Mouse (Mus musculus) stomach, embryonic 16.5 days (tissue): ENCODE data around the gene Tbxas1. TPM values are rescaled to one million over a fixed set of nuclear protein-coding genes. Genes with fewer than 3 reads are reported as not detected.
A peak's percentile ranks its signal among the peaks of the same experiment; 100 is the strongest.

ENCODE experiments used
- ATAC-seq: fragments of 200-750 bp; cut with Nextera tagmentation; 2 replicates; pipeline ENCODE4 v1.8.0; 2017; ENCODE audit warnings: moderate number of reproducible peaks, moderate TSS enrichment; ENCODE audit not compliant: insufficient read depth, low FRiP score
- H3K27ac ChIP-seq: fragments of 300-500 bp; sonication (generic); 2 replicates; pipeline ENCODE4 v1.5.1; 2014; ENCODE audit warnings: low read length
- H3K27me3 ChIP-seq: fragments of 300-500 bp; sonication (generic); 2 replicates; pipeline ENCODE4 v1.6.1; 2014; ENCODE audit warnings: low read length, control low read depth, mixed read lengths; ENCODE audit not compliant: control insufficient read depth, insufficient read depth
- H3K36me3 ChIP-seq: fragments of 300-500 bp; sonication (generic); 2 replicates; pipeline ENCODE4 v1.6.1; 2014; ENCODE audit warnings: low read length; ENCODE audit not compliant: control insufficient read depth, insufficient read depth
- H3K4me1 ChIP-seq: fragments of 300-500 bp; sonication (generic); 2 replicates; pipeline ENCODE4 v1.6.1; 2014; ENCODE audit warnings: low read length, control low read depth, mixed read lengths; ENCODE audit not compliant: control insufficient read depth, insufficient read depth
- H3K4me2 ChIP-seq: fragments of 300-500 bp; sonication (generic); 2 replicates; pipeline ENCODE4 v1.6.1; 2014; ENCODE audit warnings: low read depth, low read length, mixed read lengths
- H3K4me3 ChIP-seq: fragments of 300-500 bp; sonication (generic); replicated peaks from 2 replicates; pipeline ENCODE4 v1.5.1; 2014; ENCODE audit warnings: mild to moderate bottlenecking, low read length
- H3K9ac ChIP-seq: fragments of 300-500 bp; sonication (generic); 2 replicates; pipeline ENCODE4 v1.6.1; 2014; ENCODE audit warnings: low read length
- H3K9me3 ChIP-seq: fragments of 300-500 bp; sonication (generic); replicated peaks from 2 replicates; pipeline ENCODE4 v1.6.1; 2016; ENCODE audit warnings: low read length, control low read depth; ENCODE audit not compliant: control insufficient read depth
- WGBS: fragments of 180-500 bp; shearing (Covaris S2); extraction: QIAGEN DNeasy Blood & Tissue Kit; methylation state at CpG from one replicate; pipeline ENCODE4 v1.1.7; 2014; 5-methylcytosine and 5-hydroxymethylcytosine counted together
- polyA plus RNA-seq: library from polyadenylated mRNA; unstranded; fragments of >200 nt; fragmentation: Nextera tagmentation; extraction: Ambion mirVana; gene quantifications from 2 replicates; pipeline ENCODE4 v1.2.1, GENCODE M21; 2015

Tbxas1 gene
- polyA plus RNA-seq, 1 experiment from 2014 or later, result 4.4 TPM

- no peaks in the 10 kb centered on the region for H3K36me3 ChIP-seq
- no peak for ATAC-seq
- H3K9me3 ChIP-seq, result peaks cover 7% of the 10 kb centered on the region
- peaks cover 9% of the 10 kb centered on the region; the same call in 1 of the 2 replicates for H3K4me1 ChIP-seq
- no peaks in the 10 kb centered on the region for H3K27me3 ChIP-seq
- no peak overlapping the region for H3K9ac ChIP-seq
- 69% methylated on average over 3 of the region's 3 CpGs for WGBS
- no peak overlapping the region for H3K4me2 ChIP-seq
- H3K4me3 ChIP-seq, result no peak overlapping the region
- H3K27ac ChIP-seq, result no peak overlapping the region
Measured at GRCm38 (mm10) chr6:38928489-38928888, 53.3 kb downstream of the Tbxas1 start.

DNA sequence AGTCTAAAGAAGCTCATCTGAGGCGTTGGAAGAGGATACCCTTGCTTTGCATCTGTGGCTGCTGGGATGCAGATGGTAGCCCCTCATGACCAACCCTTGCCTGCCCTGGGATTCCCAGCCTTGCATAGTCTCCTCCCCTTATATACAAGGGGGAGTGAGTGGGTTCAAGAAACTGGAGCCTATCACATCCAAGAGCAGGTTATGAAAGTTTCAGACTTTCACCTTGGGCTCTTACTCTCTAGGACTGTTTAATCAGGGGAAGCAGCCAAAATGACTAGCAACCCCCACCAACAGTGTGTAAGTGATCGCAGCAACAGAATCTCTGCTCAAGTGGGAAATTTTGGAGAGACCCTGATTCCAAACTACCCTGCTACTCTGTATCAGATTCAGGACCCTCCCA, 60.8 kb downstream of the Tbxas1 start:
- Histone ChIP-seq H3K27ac (no peak overlapping the region), H3K9me3 (peaks cover 7% of the 10 kb centered on the region), H3K27me3 (no peaks in the 10 kb centered on the region), H3K9ac (no peak overlapping the region), H3K4me1 (no peaks in the 10 kb centered on the region), H3K4me3 (no peak overlapping the region), H3K4me2 (no peak overlapping the region), H3K36me3 (no peaks in the 10 kb centered on the region)
- no peak for ATAC-seq
- 69% methylated on average over 2 of the region's 2 CpGs for WGBS

- Histone ChIP-seq H3K4me3 (no peak overlapping the region), H3K27ac (0 out of 2 replicates have a peak overlapping the region, but pooled peaks have one; percentile 26), H3K36me3 (no peaks in the 10 kb centered on the region), H3K4me1 (no peaks in the 10 kb centered on the region), H3K27me3 (no peaks in the 10 kb centered on the region), H3K4me2 (no peak overlapping the region), H3K9ac (no peak overlapping the region), H3K9me3 (0 out of 2 replicates have a peak, but pooled peaks cover 4% of the 10 kb centered on the region)
- ATAC-seq, result no peak
- WGBS, result 58% methylated on average over 6 of the region's 6 CpGs
Measured at GRCm38 (mm10) chr6:38938421-38938820, 63.2 kb downstream of the Tbxas1 start.

DNA sequence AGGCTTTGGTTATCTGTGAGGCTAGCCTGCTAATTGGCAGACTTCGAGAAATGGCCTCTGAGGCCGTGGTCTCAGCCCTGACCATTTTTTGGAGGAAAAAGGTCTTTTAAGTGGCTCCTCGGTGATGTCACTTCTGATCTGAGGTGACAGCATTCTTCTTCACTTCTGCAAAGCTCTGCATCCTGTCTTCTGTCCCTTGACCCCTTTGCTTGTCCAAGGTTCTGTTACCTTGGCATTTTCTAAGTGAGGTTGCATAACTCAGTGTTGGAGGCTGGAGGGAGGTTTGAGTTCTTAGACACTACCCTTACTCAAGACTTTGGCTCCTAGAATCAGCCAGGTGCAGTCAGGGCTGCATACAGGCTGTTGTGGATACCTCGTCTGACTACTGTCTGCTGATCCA, 63.9 kb downstream of the Tbxas1 start:
- ATAC-seq, result no peak
- WGBS, result 82% methylated on average over 4 of the region's 4 CpGs
- Histone ChIP-seq H3K9me3 (0 out of 2 replicates have a peak, but pooled peaks cover 4% of the 10 kb centered on the region), H3K4me3 (no peak overlapping the region), H3K9ac (no peak overlapping the region), H3K36me3 (no peaks in the 10 kb centered on the region), H3K4me2 (no peak overlapping the region), H3K4me1 (no peaks in the 10 kb centered on the region), H3K27ac (peak overlapping the region; percentile 26; the same call in 1 of the 2 replicates), H3K27me3 (no peaks in the 10 kb centered on the region)

- Histone ChIP-seq H3K36me3 (no peaks in the 10 kb centered on the region), H3K4me1 (no peaks in the 10 kb centered on the region), H3K4me2 (no peak overlapping the region), H3K27me3 (no peaks in the 10 kb centered on the region), H3K9me3 (0 out of 2 replicates have a peak, but pooled peaks cover 4% of the 10 kb centered on the region), H3K4me3 (no peak overlapping the region), H3K9ac (no peak overlapping the region), H3K27ac (no peak overlapping the region)
- WGBS, result 81% methylated on average over 1 of the region's 1 CpGs
- ATAC-seq, result no peak
Measured at GRCm38 (mm10) chr6:38941016-38941415, 65.8 kb downstream of the Tbxas1 start.

- no peak overlapping the region for H3K9ac ChIP-seq
- ATAC-seq, result peak; percentile 45; the same call in 1 of the 2 replicates
- H3K27ac ChIP-seq, result no peak overlapping the region
- 80% methylated on average over 3 of the region's 3 CpGs for WGBS
- no peak overlapping the region for H3K4me3 ChIP-seq
- H3K27me3 ChIP-seq, result no peaks in the 10 kb centered on the region
- no peak overlapping the region for H3K4me2 ChIP-seq
- H3K36me3 ChIP-seq, result no peaks in the 10 kb centered on the region
- H3K4me1 ChIP-seq, result no peaks in the 10 kb centered on the region; the same call in 1 of the 2 replicates
- H3K9me3 ChIP-seq, result 0 out of 2 replicates have a peak, but pooled peaks cover 4% of the 10 kb centered on the region
Measured at GRCm38 (mm10) chr6:38942771-38943170, 67.6 kb downstream of the Tbxas1 start.

DNA sequence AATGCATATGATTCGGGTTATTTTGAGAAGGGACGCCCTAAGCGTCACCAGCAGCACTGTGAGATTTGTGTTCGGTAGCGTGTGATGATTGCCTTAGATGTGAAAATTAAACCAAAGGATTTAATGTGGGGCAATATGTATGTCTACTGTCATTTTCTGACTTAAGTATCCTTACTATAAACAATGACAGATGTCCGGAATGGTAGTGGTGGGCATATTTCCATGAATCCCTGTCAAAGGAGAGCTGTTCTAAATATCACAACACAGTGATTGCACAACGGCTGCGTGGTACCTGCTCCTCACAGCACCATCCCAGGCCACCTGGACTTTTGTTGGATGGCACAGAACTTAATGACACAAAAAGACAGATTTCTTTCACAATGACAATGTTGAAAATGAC, 69.2 kb downstream of the Tbxas1 start:
- H3K4me2 ChIP-seq, result no peak overlapping the region
- no peaks in the 10 kb centered on the region for H3K36me3 ChIP-seq
- no peaks in the 10 kb centered on the region for H3K27me3 ChIP-seq
- H3K27ac ChIP-seq, result no peak overlapping the region
- H3K9me3 ChIP-seq, result 0 out of 2 replicates have a peak, but pooled peaks cover 4% of the 10 kb centered on the region
- WGBS, result 70% methylated on average over 8 of the region's 8 CpGs
- no peak for ATAC-seq
- no peak overlapping the region for H3K9ac ChIP-seq
- no peak overlapping the region for H3K4me3 ChIP-seq
- no peaks in the 10 kb centered on the region; the same call in 1 of the 2 replicates for H3K4me1 ChIP-seq

GRCm38 (mm10) chr6:38944826-38945225, 69.6 kb downstream of the Tbxas1 start:
- Histone ChIP-seq H3K4me2 (no peak overlapping the region), H3K4me1 (peaks cover under 1% of the 10 kb centered on the region; the same call in 1 of the 2 replicates), H3K27ac (no peak overlapping the region), H3K27me3 (no peaks in the 10 kb centered on the region), H3K9ac (no peak overlapping the region), H3K4me3 (no peak overlapping the region), H3K9me3 (0 out of 2 replicates have a peak, but pooled peaks cover 4% of the 10 kb centered on the region), H3K36me3 (no peaks in the 10 kb centered on the region)
- 84% methylated on average over 7 of the region's 7 CpGs for WGBS
- ATAC-seq, result no peak

- ATAC-seq, result no peak
- H3K9me3 ChIP-seq, result 0 out of 2 replicates have a peak, but pooled peaks cover 4% of the 10 kb centered on the region
- H3K27me3 ChIP-seq, result no peaks in the 10 kb centered on the region
- no peak overlapping the region for H3K4me2 ChIP-seq
- 91% methylated on average over 3 of the region's 3 CpGs for WGBS
- no peak overlapping the region for H3K27ac ChIP-seq
- H3K36me3 ChIP-seq, result no peaks in the 10 kb centered on the region
- H3K4me3 ChIP-seq, result no peak overlapping the region
- peaks cover 5% of the 10 kb centered on the region; the same call in 1 of the 2 replicates for H3K4me1 ChIP-seq
- no peak overlapping the region for H3K9ac ChIP-seq
Measured at GRCm38 (mm10) chr6:38945681-38946080, 70.5 kb downstream of the Tbxas1 start.
